Mouse (Mus musculus): ENCODE measurements around the gene Mt1.
A peak's percentile ranks its signal among the peaks of the same experiment; 100 is the strongest.
"Not testable (repeated sequence)": the region's sequence is repeated elsewhere in the genome, so short reads cannot be mapped to it uniquely, and the experiment has no call there.

The Mt1 gene

GRCm38 (mm10) chr8:94178857-94179712 lies at the start of gene Mt1:
TSS of gene Mt1 (plus strand) at chr8:94179082.
- DNase-seq: peak; percentile 87 to 89

- no peak for DNase-seq
Measured at GRCm38 (mm10) chr8:94129133-94129789, 49.6 kb upstream of the Mt1 start.

GRCm38 (mm10) chr8:94130126-94130525 lies 48.8 kb upstream of the Mt1 start:
- DNase-seq: no peak

- no peak for DNase-seq
Measured at GRCm38 (mm10) chr8:94132096-94132495, 46.8 kb upstream of the Mt1 start.

- not testable (repeated sequence) for DNase-seq
Measured at GRCm38 (mm10) chr8:94134601-94135000, 44.3 kb upstream of the Mt1 start.

- no peak for DNase-seq
Measured at GRCm38 (mm10) chr8:94135556-94135955, 43.3 kb upstream of the Mt1 start.

- DNase-seq: no peak
Measured at GRCm38 (mm10) chr8:94136192-94136591, 42.7 kb upstream of the Mt1 start.

- DNase-seq: no peak
Measured at GRCm38 (mm10) chr8:94136933-94137332, 41.9 kb upstream of the Mt1 start, which contains the start of gene Mt4. TSS of gene Mt4 (plus strand) at chr8:94137197.

- DNase-seq: no peak
Measured at GRCm38 (mm10) chr8:94140266-94140795, 38.6 kb upstream of the Mt1 start.

GRCm38 (mm10) chr8:94148236-94148635 lies 30.6 kb upstream of the Mt1 start:
- DNase-seq: no peak

- no peak for DNase-seq
Measured at GRCm38 (mm10) chr8:94150925-94151324, 28.0 kb upstream of the Mt1 start.

GRCm38 (mm10) chr8:94152513-94153300 lies 26.2 kb upstream of the Mt1 start, which contains the start of gene Mt3:
TSS of gene Mt3 (plus strand) at chr8:94152607.
- DNase-seq: peak in 1 of 2 experiments; percentile 6

- no peak for DNase-seq
Measured at GRCm38 (mm10) chr8:94153451-94153850, 25.4 kb upstream of the Mt1 start.

GRCm38 (mm10) chr8:94154537-94154936 lies 24.3 kb upstream of the Mt1 start:
- DNase-seq: no peak

GRCm38 (mm10) chr8:94156092-94156491 lies 22.8 kb upstream of the Mt1 start:
- peak in 1 of 2 experiments; percentile 18 for DNase-seq

- DNase-seq: not testable (repeated sequence)
Measured at GRCm38 (mm10) chr8:94165772-94166171, 13.1 kb upstream of the Mt1 start.

GRCm38 (mm10) chr8:94167244-94167643 lies 11.6 kb upstream of the Mt1 start:
- peak; percentile 71 to 93 for DNase-seq

GRCm38 (mm10) chr8:94169547-94169946 lies 9.3 kb upstream of the Mt1 start:
- no peak for DNase-seq

GRCm38 (mm10) chr8:94171321-94171755 lies 7.5 kb upstream of the Mt1 start:
- peak in 1 of 2 experiments; percentile 43 for DNase-seq

- peak; percentile 60 to 69 for DNase-seq
Measured at GRCm38 (mm10) chr8:94172075-94172808, 6.6 kb upstream of the Mt1 start, which contains the start of gene Mt2. TSS of gene Mt2 (plus strand) at chr8:94172664.

GRCm38 (mm10) chr8:94172809-94173732 lies 5.8 kb upstream of the Mt1 start:
- no peak for DNase-seq

Data from kidney, adult 8-10 months (tissue).